Mouse (Mus musculus) embryonic facial prominence, embryonic 14.5 days (tissue): ENCODE measurements around the gene Sfxn3. TPM values are rescaled to one million over a fixed set of nuclear protein-coding genes. Genes with fewer than 3 reads are reported as not detected.
A peak's percentile ranks its signal among the peaks of the same experiment; 100 is the strongest.

Source experiments
- ATAC-seq: fragments of 200-750 bp; cut with Nextera tagmentation; 2 replicates; pipeline ENCODE4 v1.8.0; 2017; ENCODE audit warnings: low read depth, moderate number of reproducible peaks, moderate TSS enrichment
- DNase-seq: peaks from one replicate; pipeline ENCODE4 v3.0.0-alpha.2; 2015; ENCODE audit warnings: low spot score
- H3K27ac ChIP-seq: fragments of 300-500 bp; sonication (generic); replicated peaks from 2 replicates; pipeline ENCODE4 v1.5.1; 2014; ENCODE audit warnings: low read depth, mild to moderate bottlenecking, low read length, moderate library complexity
- H3K27me3 ChIP-seq: fragments of 300-500 bp; sonication (generic); replicated peaks from 2 replicates; pipeline ENCODE4 v1.6.1; 2014; ENCODE audit warnings: low read length; ENCODE audit not compliant: control insufficient read depth, insufficient read depth
- H3K36me3 ChIP-seq: fragments of 300-500 bp; sonication (generic); 2 replicates; pipeline ENCODE4 v1.6.1; 2014; ENCODE audit warnings: low read length, mixed read lengths; ENCODE audit not compliant: control insufficient read depth, insufficient read depth
- H3K4me1 ChIP-seq: fragments of 300-500 bp; sonication (generic); 2 replicates; pipeline ENCODE4 v1.6.1; 2014; ENCODE audit warnings: antibody characterized with exemption, low read length; ENCODE audit not compliant: control insufficient read depth, insufficient read depth
- H3K4me2 ChIP-seq: fragments of 300-500 bp; sonication (generic); 2 replicates; pipeline ENCODE4 v1.6.1; 2014; ENCODE audit warnings: low read depth, mild to moderate bottlenecking, low read length, moderate library complexity, mixed read lengths
- H3K4me3 ChIP-seq: fragments of 300-500 bp; sonication (generic); 2 replicates; pipeline ENCODE4 v1.5.1; 2014; ENCODE audit warnings: low read depth, mild to moderate bottlenecking, low read length
- H3K9ac ChIP-seq: fragments of 300-500 bp; sonication (generic); 2 replicates; pipeline ENCODE4 v1.6.1; 2014; ENCODE audit warnings: low read depth, mild to moderate bottlenecking, low read length, moderate library complexity, mixed read lengths
- H3K9me3 ChIP-seq: fragments of 300-500 bp; sonication (generic); 2 replicates; pipeline ENCODE4 v1.6.1; 2016; ENCODE audit warnings: low read length; ENCODE audit not compliant: control insufficient read depth
- WGBS: fragments of 180-500 bp; shearing (Covaris S2); extraction: QIAGEN DNeasy Blood & Tissue Kit; methylation state at CpG from one replicate; pipeline ENCODE4 v1.1.7; 2014; 5-methylcytosine and 5-hydroxymethylcytosine counted together
- polyA plus RNA-seq: library from polyadenylated mRNA; unstranded; fragments of >200 nt; fragmentation: Nextera tagmentation; extraction: Ambion mirVana; gene quantifications from 2 replicates; pipeline ENCODE4 v1.2.1, GENCODE M21; 2014

Gene Sfxn3
- polyA plus RNA-seq, 1 experiment from 2014 or later: 31.1 TPM

- peaks cover 33% of the 10 kb centered on the region for H3K36me3 ChIP-seq
- peak overlapping the region; percentile 79 for H3K4me2 ChIP-seq
- 29% methylated on average over 11 of the region's 11 CpGs for WGBS
- H3K4me3 ChIP-seq: peak overlapping the region; percentile 51
- H3K4me1 ChIP-seq: peaks cover 20% of the 10 kb centered on the region
- H3K27me3 ChIP-seq: peaks cover 7% of the 10 kb centered on the region; the same call in 1 of the 2 replicates
- H3K27ac ChIP-seq: peak overlapping the region; percentile 94
- peak overlapping the region; percentile 70 for H3K9ac ChIP-seq
- ATAC-seq (peak; percentile 65), DNase-seq (peak; percentile 83)
- H3K9me3 ChIP-seq: no peaks in the 10 kb centered on the region
Observed at GRCm38 (mm10) chr19:45047935-45048643, 786 bp downstream of the Sfxn3 start.

- Histone ChIP-seq H3K4me2 (peak overlapping the region; percentile 79), H3K4me3 (peak overlapping the region; percentile 51), H3K27ac (peak overlapping the region; percentile 94), H3K9ac (peak overlapping the region; percentile 70), H3K36me3 (peaks cover 40% of the 10 kb centered on the region), H3K9me3 (no peaks in the 10 kb centered on the region), H3K27me3 (peaks cover 7% of the 10 kb centered on the region; the same call in 1 of the 2 replicates), H3K4me1 (peaks cover 20% of the 10 kb centered on the region)
- ATAC-seq (no peak), DNase-seq (no peak)
- 80% methylated on average over 12 of the region's 12 CpGs for WGBS
Observed at GRCm38 (mm10) chr19:45048644-45049365, 1.5 kb downstream of the Sfxn3 start.

GRCm38 (mm10) chr19:45049523-45049922, 2.2 kb downstream of the Sfxn3 start:
- WGBS: 74% methylated on average over 9 of the region's 9 CpGs
- Histone ChIP-seq H3K36me3 (peaks cover 43% of the 10 kb centered on the region), H3K4me2 (no peak overlapping the region), H3K27ac (no peak overlapping the region), H3K9ac (no peak overlapping the region), H3K4me1 (peaks cover 20% of the 10 kb centered on the region), H3K4me3 (no peak overlapping the region), H3K27me3 (peaks cover 7% of the 10 kb centered on the region; the same call in 1 of the 2 replicates), H3K9me3 (no peaks in the 10 kb centered on the region)
- DNase-seq: no peak
- ATAC-seq: no peak

GRCm38 (mm10) chr19:45053451-45053850, 6.1 kb downstream of the Sfxn3 start:
- H3K27me3 ChIP-seq: no peaks in the 10 kb centered on the region
- H3K27ac ChIP-seq: no peak overlapping the region
- ATAC-seq: no peak
- no peak for DNase-seq
- H3K4me3 ChIP-seq: no peak overlapping the region
- 82% methylated on average over 8 of the region's 8 CpGs for WGBS
- peaks cover 23% of the 10 kb centered on the region for H3K4me1 ChIP-seq
- peaks cover 43% of the 10 kb centered on the region for H3K36me3 ChIP-seq
- H3K9me3 ChIP-seq: no peaks in the 10 kb centered on the region
- no peak overlapping the region for H3K4me2 ChIP-seq
- H3K9ac ChIP-seq: no peak overlapping the region

GRCm38 (mm10) chr19:45054892-45055690, 7.8 kb downstream of the Sfxn3 start:
- no peak for DNase-seq
- peaks cover 13% of the 10 kb centered on the region for H3K4me1 ChIP-seq
- H3K9me3 ChIP-seq: no peaks in the 10 kb centered on the region
- peak overlapping the region; percentile 35; the same call in 1 of the 2 replicates for H3K27ac ChIP-seq
- H3K4me3 ChIP-seq: no peak overlapping the region
- ATAC-seq: no peak
- peaks cover 38% of the 10 kb centered on the region for H3K36me3 ChIP-seq
- H3K27me3 ChIP-seq: no peaks in the 10 kb centered on the region
- 72% methylated on average over 6 of the region's 6 CpGs for WGBS
- H3K4me2 ChIP-seq: no peak overlapping the region
- no peak overlapping the region for H3K9ac ChIP-seq

- DNase-seq: peak; percentile 87
Observed at GRCm38 (mm10) chr19:45056364-45056763, 9.1 kb downstream of the Sfxn3 start.

GRCm38 (mm10) chr19:45056908-45057698, 9.8 kb downstream of the Sfxn3 start:
- H3K9me3 ChIP-seq: no peaks in the 10 kb centered on the region
- H3K36me3 ChIP-seq: peaks cover 20% of the 10 kb centered on the region; the same call in 1 of the 2 replicates
- H3K4me1 ChIP-seq: peaks cover 13% of the 10 kb centered on the region
- peak overlapping the region; percentile 77 for H3K4me2 ChIP-seq
- WGBS: 70% methylated on average over 7 of the region's 7 CpGs
- peak overlapping the region; percentile 61 for H3K4me3 ChIP-seq
- DNase-seq (no peak), ATAC-seq (no peak)
- H3K27ac ChIP-seq: peak overlapping the region; percentile 97
- peak overlapping the region; percentile 88 for H3K9ac ChIP-seq
- no peaks in the 10 kb centered on the region for H3K27me3 ChIP-seq

More at GRCm38 (mm10) chr19:45056364-45056763, 9.1 kb downstream of the Sfxn3 start:
- H3K36me3 ChIP-seq: peaks cover 27% of the 10 kb centered on the region; the same call in 1 of the 2 replicates
- no peak overlapping the region for H3K9ac ChIP-seq
- WGBS: 47% methylated on average over 4 of the region's 4 CpGs
- ATAC-seq: peak; percentile 16; the same call in 1 of the 2 replicates
- H3K4me1 ChIP-seq: peaks cover 13% of the 10 kb centered on the region
- no peak overlapping the region for H3K4me3 ChIP-seq
- 0 out of 2 replicates have a peak overlapping the region, but pooled peaks have one; percentile 97 for H3K27ac ChIP-seq
- peak overlapping the region; percentile 77; the same call in 1 of the 2 replicates for H3K4me2 ChIP-seq
- no peaks in the 10 kb centered on the region for H3K9me3 ChIP-seq
- H3K27me3 ChIP-seq: no peaks in the 10 kb centered on the region
